Comparison of ENCODE assay signal across 9 mouse cellular contexts in genomic region chr17:50393698-50394097, GRCm38 (mm10).
DNase-seq lines count a peak whose midpoint lies in the region; ATAC-seq and TF ChIP-seq lines count a peak whose summit lies in the region.
"Had no signal": no experiment of that assay in that cellular context is flagged by ENCODE, and none has a peak within 500 bp of the region (broad histone marks: within the 10 kb centered on the region; RNA-seq: fewer than 3 reads in every experiment).

No protein-coding gene starts in this region.

- H3K9me3 ChIP-seq in lung, embryonic 14.5 days (ENCODE audit: low read depth, low read length), result no peaks in the 10 kb centered on the region
- H3K9me3 ChIP-seq in kidney, embryonic 14.5 days (ENCODE audit: control insufficient read depth, low read length), result no peaks in the 10 kb centered on the region
- H3K9me3 ChIP-seq: hindbrain, embryonic 12.5 days had no signal

- no peak overlapping the region for H3K4me2 ChIP-seq in lung, embryonic 14.5 days
- H3K4me2 ChIP-seq in kidney, embryonic 14.5 days (replicated peaks; ENCODE audit: low read depth, low read length), result no peak overlapping the region
- H3K4me2 ChIP-seq: hindbrain, embryonic 12.5 days had no signal

- peak; percentile 93 for ATAC-seq in lung, embryonic 14.5 days (ENCODE audit: insufficient read depth)
- ATAC-seq in kidney, embryonic 14.5 days (ENCODE audit: low FRiP score, low TSS enrichment), result 0 out of 2 replicates have a peak, but pooled peaks have one; percentile 73

- no peaks in the 10 kb centered on the region for H3K27me3 ChIP-seq in lung, embryonic 14.5 days (ENCODE audit: insufficient read depth, low read length)
- H3K27me3 ChIP-seq in kidney, embryonic 14.5 days (ENCODE audit: control insufficient read depth, insufficient read depth, low read length), result no peaks in the 10 kb centered on the region
- H3K27me3 ChIP-seq: hindbrain, embryonic 12.5 days had no signal

- H3K4me3 ChIP-seq in lung, embryonic 14.5 days (ENCODE audit: low read depth, low read length), result no peak overlapping the region
- no peak overlapping the region for H3K4me3 ChIP-seq in kidney, embryonic 14.5 days (ENCODE audit: low read length)
- H3K4me3 ChIP-seq: hindbrain, embryonic 12.5 days had no signal

- no peaks in the 10 kb centered on the region for H3K36me3 ChIP-seq in lung, embryonic 14.5 days (ENCODE audit: insufficient read depth)
- H3K36me3 ChIP-seq in kidney, embryonic 14.5 days (ENCODE audit: control insufficient read depth, insufficient read depth, low read length), result no peaks in the 10 kb centered on the region
- H3K36me3 ChIP-seq: hindbrain, embryonic 12.5 days had no signal

- TF ChIP-seq CTCF in lung, embryonic 14.5 days (IDR thresholded peaks at IDR 0.05; ENCODE audit: low read depth), result peak; percentile 43

- H3K9ac ChIP-seq in lung, embryonic 14.5 days, result no peak overlapping the region
- H3K9ac ChIP-seq in kidney, embryonic 14.5 days (ENCODE audit: low read depth, low read length), result no peak overlapping the region
- H3K9ac ChIP-seq: hindbrain, embryonic 12.5 days had no signal

- no peak overlapping the region for H3K27ac ChIP-seq in lung, embryonic 14.5 days (ENCODE audit: low read depth)
- no peak overlapping the region for H3K27ac ChIP-seq in kidney, embryonic 14.5 days (ENCODE audit: low read depth, low read length)
- H3K27ac ChIP-seq: hindbrain, embryonic 12.5 days had no signal

- H3K4me1 ChIP-seq in lung, embryonic 14.5 days (ENCODE audit: insufficient read depth), result peaks cover 13% of the 10 kb centered on the region; the same call in 1 of the 2 replicates
- H3K4me1 ChIP-seq in kidney, embryonic 14.5 days (ENCODE audit: control insufficient read depth, insufficient read depth, low read length), result no peaks in the 10 kb centered on the region
- H3K4me1 ChIP-seq: hindbrain, embryonic 12.5 days had no signal

- peak; percentile 93 for DNase-seq in lung, embryonic 14.5 days
- no peak for DNase-seq in lung, postnatal 25 days (ENCODE audit: low spot score)
- peak; percentile 61 for DNase-seq in adrenal gland, postnatal 25 days
- peak; percentile 22 to 38 for DNase-seq in lung, postnatal 4 days
- no peak for DNase-seq in testis, postnatal 10 days (ENCODE audit: low spot score)
- no peak for DNase-seq in right cerebral cortex, adult 18-20 months
- DNase-seq: thymus, postnatal 14 days had no signal

- 24% methylated on average over 3 of the region's 3 CpGs for WGBS in lung, embryonic 14.5 days
- 48% methylated on average over 3 of the region's 3 CpGs for WGBS in kidney, embryonic 14.5 days

Comparison
In these comparisons a context has a peak if more than half of its experiments do, and no peak if none do; other contexts are left out.
1. DNase-seq: peak in lung, embryonic 14.5 days (single experiment), adrenal gland, postnatal 25 days (single experiment) and lung, postnatal 4 days (2 of 2); none in lung, postnatal 25 days (single experiment), testis, postnatal 10 days (single experiment) and right cerebral cortex, adult 18-20 months (single experiment).